Mouse (Mus musculus) lung, postnatal 4 days (tissue): Measurements from ENCODE around the gene Rgl3.

Experiments used
- DNase-seq, 2 experiments: peaks; one replicate each; pipeline ENCODE4 v3.0.0; 2021

The Rgl3 gene

GRCm38 (mm10) chr9:21978398-21979128, 10.7 kb downstream of the Rgl3 start:
- no peak for DNase-seq

GRCm38 (mm10) chr9:21977972-21978371, 11.3 kb downstream of the Rgl3 start:
- DNase-seq: peak in 1 of 2 experiments; percentile 53

GRCm38 (mm10) chr9:21977331-21977730, 11.9 kb downstream of the Rgl3 start:
- DNase-seq: no peak

- DNase-seq: no peak
Measured at GRCm38 (mm10) chr9:21976626-21977175, 12.5 kb downstream of the Rgl3 start.

GRCm38 (mm10) chr9:21969304-21969703, 19.9 kb downstream of the Rgl3 start:
- no peak for DNase-seq

- DNase-seq: no peak
Measured at GRCm38 (mm10) chr9:21968883-21969282, 20.4 kb downstream of the Rgl3 start.

GRCm38 (mm10) chr9:21963417-21963816, 25.8 kb downstream of the Rgl3 start, which contains the start of gene Epor:
Gene Epor (minus strand): TSS chr9:21963506.
- peak; percentile 55 to 78 for DNase-seq

- peak; percentile 76 to 85 for DNase-seq
Measured at GRCm38 (mm10) chr9:21962416-21963059, 26.7 kb downstream of the Rgl3 start.

- no peak for DNase-seq
Measured at GRCm38 (mm10) chr9:21962010-21962409, 27.2 kb downstream of the Rgl3 start.

- peak in 1 of 2 experiments; percentile 42 for DNase-seq
Measured at GRCm38 (mm10) chr9:21961366-21961980, 27.8 kb downstream of the Rgl3 start.

GRCm38 (mm10) chr9:21960558-21961208, 28.6 kb downstream of the Rgl3 start:
- peak; percentile 56 to 61 for DNase-seq

GRCm38 (mm10) chr9:21960135-21960534, 29.1 kb downstream of the Rgl3 start:
- DNase-seq: no peak

GRCm38 (mm10) chr9:21959244-21959643, 30.0 kb downstream of the Rgl3 start:
- peak in 1 of 2 experiments; percentile 21 for DNase-seq

- DNase-seq: no peak
Measured at GRCm38 (mm10) chr9:21958372-21958771, 30.9 kb downstream of the Rgl3 start.

- DNase-seq: peak; percentile 98 to 99
Measured at GRCm38 (mm10) chr9:21955570-21956281, 33.5 kb downstream of the Rgl3 start, which contains the start of gene Swsap1. Gene Swsap1 (plus strand): TSS chr9:21955755.

- no peak for DNase-seq
Measured at GRCm38 (mm10) chr9:21955225-21955569, 34.0 kb downstream of the Rgl3 start.

- no peak for DNase-seq
Measured at GRCm38 (mm10) chr9:21954635-21955034, 34.6 kb downstream of the Rgl3 start.

- DNase-seq: no peak
Measured at GRCm38 (mm10) chr9:21953600-21953999, 35.6 kb downstream of the Rgl3 start.

GRCm38 (mm10) chr9:21951977-21952376, 37.3 kb downstream of the Rgl3 start:
- DNase-seq: peak in 1 of 2 experiments; percentile 20

- DNase-seq: peak; percentile 52 to 80
Measured at GRCm38 (mm10) chr9:21950322-21950721, 38.9 kb downstream of the Rgl3 start.

GRCm38 (mm10) chr9:21948790-21949189, 40.5 kb downstream of the Rgl3 start:
- no peak for DNase-seq

- DNase-seq: no peak
Measured at GRCm38 (mm10) chr9:21948146-21948545, 41.1 kb downstream of the Rgl3 start.
